Mouse (Mus musculus): ENCODE data around the gene Bax. TPM values are rescaled to one million over a fixed set of nuclear protein-coding genes. Genes with fewer than 3 reads are reported as not detected.
A peak's percentile ranks its signal among the peaks of the same experiment; 100 is the strongest.

Bax gene
- polyA plus RNA-seq, 1 experiment = 108 TPM

- no peak for DNase-seq (ENCODE audit: extremely low spot score in 1 of 2, low spot score in 1 of 2)
These were observed 46.7 kb downstream of the Bax start for GRCm38 (mm10) chr7:45419859-45420614.

GRCm38 (mm10) chr7:45417962-45418492 lies 48.7 kb downstream of the Bax start:
- no peak for DNase-seq (ENCODE audit: extremely low spot score in 1 of 2, low spot score in 1 of 2)

GRCm38 (mm10) chr7:45415636-45416035 lies 51.1 kb downstream of the Bax start:
- DNase-seq (ENCODE audit: extremely low spot score in 1 of 2, low spot score in 1 of 2) = peak in 1 of 2 experiments; percentile 54

GRCm38 (mm10) chr7:45414740-45415224 lies 51.9 kb downstream of the Bax start:
- no peak for DNase-seq (ENCODE audit: extremely low spot score in 1 of 2, low spot score in 1 of 2)

- DNase-seq (ENCODE audit: extremely low spot score in 1 of 2, low spot score in 1 of 2) = no peak
These were observed 52.6 kb downstream of the Bax start for GRCm38 (mm10) chr7:45413864-45414739.

GRCm38 (mm10) chr7:45413113-45413863 lies 53.4 kb downstream of the Bax start, which contains the start of gene Ntf5:
Gene Ntf5 (plus strand): TSS chr7:45413695.
- DNase-seq (ENCODE audit: extremely low spot score in 1 of 2, low spot score in 1 of 2) = no peak

- DNase-seq (ENCODE audit: extremely low spot score in 1 of 2, low spot score in 1 of 2) = no peak
These were observed 54.3 kb downstream of the Bax start for GRCm38 (mm10) chr7:45412421-45412820.

Other genes with a start within 250 kb of the Bax start
- gene Cd37, start 227.8 kb downstream of the Bax start, polyA plus RNA-seq (2012; rRNA removed) = 10.3 and 11.2 TPM in 2 replicates
- gene Slc6a16, start 225.8 kb downstream of the Bax start, polyA plus RNA-seq (2012; rRNA removed) = 1.1 and 1.2 TPM in 2 replicates
- gene Slc6a21, start 189.4 kb downstream of the Bax start, polyA plus RNA-seq (2012; rRNA removed) = 0.20 and 0.29 TPM in 2 replicates
- 22.6 and 24.5 TPM in 2 replicates for gene Trpm4, start 133.1 kb downstream of the Bax start, polyA plus RNA-seq (2012; rRNA removed)
- 0.60 and 0.61 TPM in 2 replicates for gene Hrc, start 131.6 kb downstream of the Bax start, polyA plus RNA-seq (2012; rRNA removed)
- 114 and 126 TPM in 2 replicates for gene Ppfia3, start 99.9 kb downstream of the Bax start, polyA plus RNA-seq (2012; rRNA removed)
- 241 and 267 TPM in 2 replicates for gene Lin7b, start 96.3 kb downstream of the Bax start, polyA plus RNA-seq (2012; rRNA removed)
- gene Snrnp70, start 71.2 kb downstream of the Bax start, polyA plus RNA-seq (2012; rRNA removed) = 854 and 909 TPM in 2 replicates
- gene Kcna7, start 61.2 kb downstream of the Bax start, polyA plus RNA-seq (2012; rRNA removed) = 0.06 TPM in 1 of 2 replicates, not detected in the other
- 0.12 and 0.23 TPM in 2 replicates for gene Ntf5, start 53.2 kb downstream of the Bax start, polyA plus RNA-seq (2012; rRNA removed)
- gene Lhb, start 46.1 kb downstream of the Bax start, polyA plus RNA-seq (2012; rRNA removed) = not detected in 2 replicates
- 20.5 and 20.9 TPM in 2 replicates for gene Gys1, start 32.1 kb downstream of the Bax start, polyA plus RNA-seq (2012; rRNA removed)
- gene Ruvbl2, start 28.8 kb downstream of the Bax start, polyA plus RNA-seq (2012; rRNA removed) = 46.9 and 47.2 TPM in 2 replicates
- gene Ftl1, start 7.0 kb downstream of the Bax start, polyA plus RNA-seq (2012; rRNA removed) = 647 and 719 TPM in 2 replicates
- 0.12 and 0.17 TPM in 2 replicates for gene Tulp2, start 15.0 kb upstream of the Bax start, polyA plus RNA-seq (2012; rRNA removed)
- 0.23 TPM in 1 of 2 replicates, not detected in the other for gene Gm45808, start 19.9 kb upstream of the Bax start, polyA plus RNA-seq (2012; rRNA removed)
- gene Dhdh, start 21.9 kb upstream of the Bax start, polyA plus RNA-seq (2012; rRNA removed) = 8.0 and 8.8 TPM in 2 replicates
- gene Nucb1, start 43.5 kb upstream of the Bax start, polyA plus RNA-seq (2012; rRNA removed) = 88.5 and 103 TPM in 2 replicates
- 19.9 and 20.3 TPM in 2 replicates for gene Ppp1r15a, start 59.4 kb upstream of the Bax start, polyA plus RNA-seq (2012; rRNA removed)
- 5.4 and 8.5 TPM in 2 replicates for gene Plekha4, start 59.4 kb upstream of the Bax start, polyA plus RNA-seq (2012; rRNA removed)
- gene Hsd17b14, start 88.0 kb upstream of the Bax start, polyA plus RNA-seq (2012; rRNA removed) = 0.34 and 0.53 TPM in 2 replicates
- gene Bcat2, start 103.3 kb upstream of the Bax start, polyA plus RNA-seq (2012; rRNA removed) = 22.6 and 23.2 TPM in 2 replicates
- gene Fgf21, start 148.6 kb upstream of the Bax start, polyA plus RNA-seq (2012; rRNA removed) = not detected in 2 replicates
- 0.08 TPM in 2 replicates for gene Fut1, start 150.4 kb upstream of the Bax start, polyA plus RNA-seq (2012; rRNA removed)
- 0.08 and 0.10 TPM in 2 replicates for gene Izumo1, start 154.9 kb upstream of the Bax start, polyA plus RNA-seq (2012; rRNA removed)
- gene Rasip1, start 160.6 kb upstream of the Bax start, polyA plus RNA-seq (2012; rRNA removed) = 7.2 and 7.3 TPM in 2 replicates
- 5.9 and 6.6 TPM in 2 replicates for gene Mamstr, start 173.1 kb upstream of the Bax start, polyA plus RNA-seq (2012; rRNA removed)
- 0.13 and 0.16 TPM in 2 replicates for gene Fut2, start 199.5 kb upstream of the Bax start, polyA plus RNA-seq (2012; rRNA removed)
- 1.7 and 4.7 TPM in 2 replicates for gene Ntn5, start 217.1 kb upstream of the Bax start, polyA plus RNA-seq (2012; rRNA removed)
- 1.4 TPM in 2 replicates for gene Sec1, start 227.5 kb upstream of the Bax start, polyA plus RNA-seq (2012; rRNA removed)
- 283 and 318 TPM in 2 replicates for gene Car11, start 232.9 kb upstream of the Bax start, polyA plus RNA-seq (2012; rRNA removed)
- gene Dbp, start 238.2 kb upstream of the Bax start, polyA plus RNA-seq (2012; rRNA removed) = 208 and 221 TPM in 2 replicates
- gene Rpl18, start 248.6 kb upstream of the Bax start, polyA plus RNA-seq (2012; rRNA removed) = 280 and 304 TPM in 2 replicates